Mouse (Mus musculus) CH12.LX (cell line): Measurements from ENCODE around the gene Pigl. TPM values are rescaled to one million over a fixed set of nuclear protein-coding genes. Genes with fewer than 3 reads are reported as not detected.

Source experiments
- DNase-seq: peaks from one replicate; pipeline ENCODE4 v3.0.0-alpha.2; 2013; ENCODE audit errors: extremely low read depth
- H3K27ac ChIP-seq: 2 replicates; pipeline ENCODE4 v1.5.1; 2012; ENCODE audit warnings: low read depth, mild to moderate bottlenecking, control low read depth, moderate library complexity; ENCODE audit not compliant: insufficient read depth
- H3K27me3 ChIP-seq: replicated peaks from 2 replicates; pipeline ENCODE3; 2012; ENCODE audit warnings: inconsistent platforms
- H3K36me3 ChIP-seq, 2 experiments: replicated peaks in 1 of 2; 2 replicates each; pipeline versions ENCODE3 to v1.6.1; 2012; ENCODE audit warnings: inconsistent platforms in 1 of 2, low read length in 1 of 2, mild to moderate bottlenecking in 1 of 2, mixed read lengths in 1 of 2, moderate library complexity in 1 of 2; ENCODE audit not compliant: control insufficient read depth in 1 of 2, insufficient read depth in 1 of 2
- H3K4me1 ChIP-seq, 2 experiments: 2 replicates each; pipeline ENCODE4 v1.6.1; 2012; ENCODE audit warnings: inconsistent platforms in 1 of 2, moderate library complexity in 1 of 2; ENCODE audit not compliant: insufficient read depth in 2 of 2, control insufficient read depth in 1 of 2
- H3K4me2 ChIP-seq: 2 replicates; pipeline ENCODE4 v1.6.1; 2012; ENCODE audit warnings: low read depth, mild to moderate bottlenecking, control low read depth; ENCODE audit not compliant: poor library complexity, insufficient read depth, severe bottlenecking
- H3K4me3 ChIP-seq, 3 experiments: fragments of 150-350 bp in 1 of 3; sonication (generic) in 1 of 3; replicated peaks in 1 of 3; 2 replicates each; pipeline versions ENCODE3 to v1.5.1; 2011 to 2012; ENCODE audit warnings: low read depth in 2 of 3, low read length in 2 of 3, mild to moderate bottlenecking in 2 of 3, moderate library complexity in 2 of 3, control low read depth in 1 of 3, improper control_type of control experiment in 1 of 3, inconsistent platforms in 1 of 3, mixed read lengths in 1 of 3; ENCODE audit not compliant: poor library complexity in 1 of 3
- H3K79me2 ChIP-seq: replicated peaks from 2 replicates; pipeline ENCODE4 v1.6.1; 2012; ENCODE audit warnings: mild to moderate bottlenecking, moderate library complexity; ENCODE audit not compliant: control insufficient read depth, poor library complexity, insufficient read depth, severe bottlenecking; ENCODE audit errors: extremely low read depth
- H3K9ac ChIP-seq: 2 replicates; pipeline ENCODE4 v1.6.1; 2012; ENCODE audit warnings: low read depth, mild to moderate bottlenecking, control low read depth, moderate library complexity; ENCODE audit not compliant: insufficient read depth
- H3K9me3 ChIP-seq: replicated peaks from 2 replicates; pipeline ENCODE3; 2012; ENCODE audit warnings: low read length, inconsistent platforms, mixed read lengths
- CHD1 ChIP-seq: IDR thresholded peaks from 2 replicates; pipeline ENCODE4 v1.6.1; 2012; ENCODE audit warnings: low read depth, low read length, improper control_type of control experiment, inconsistent platforms
- ELF1 ChIP-seq: IDR thresholded peaks from 2 replicates; pipeline ENCODE4 v1.6.1; 2014; ENCODE audit warnings: low read depth, mild to moderate bottlenecking, inconsistent platforms, low read length, improper control_type of control experiment
- EP300 ChIP-seq: IDR thresholded peaks from 2 replicates; pipeline ENCODE4 v1.6.1; 2011; ENCODE audit warnings: low read length, improper control_type of control experiment
- IRF4 ChIP-seq: IDR thresholded peaks from 2 replicates; pipeline ENCODE4 v1.6.1; 2014; ENCODE audit warnings: low read depth, mild to moderate bottlenecking, inconsistent platforms, low read length, improper control_type of control experiment
- MXI1 ChIP-seq: IDR thresholded peaks from 2 replicates; pipeline ENCODE4 v1.6.1; 2011; ENCODE audit warnings: mild to moderate bottlenecking, low read depth, low read length, improper control_type of control experiment
- MYC ChIP-seq: IDR thresholded peaks from 2 replicates; pipeline ENCODE4 v1.6.1; 2011; ENCODE audit warnings: low read depth, mild to moderate bottlenecking, improper control_type of control experiment, low read length
- NELFE ChIP-seq: IDR thresholded peaks from 2 replicates; pipeline ENCODE4 v1.6.1; 2011; ENCODE audit warnings: low read depth, low read length, improper control_type of control experiment
- NRF1 ChIP-seq: IDR thresholded peaks from 2 replicates; pipeline ENCODE4 v1.6.1; 2014; ENCODE audit warnings: low read depth, mild to moderate bottlenecking, inconsistent platforms, low read length, improper control_type of control experiment, moderate library complexity
- POLR2A ChIP-seq: IDR thresholded peaks from 2 replicates; pipeline ENCODE4 v1.6.1; 2011; ENCODE audit warnings: low read depth, mild to moderate bottlenecking, improper control_type of control experiment, low read length
- TBP ChIP-seq: conservative IDR thresholded peaks from 2 replicates; pipeline ENCODE4 v1.6.1; 2011; ENCODE audit warnings: low read depth, low read length, improper control_type of control experiment
- TCF12 ChIP-seq: IDR thresholded peaks from 2 replicates; pipeline ENCODE4 v1.6.1; 2014; ENCODE audit warnings: low read depth, mild to moderate bottlenecking, inconsistent platforms, low read length, improper control_type of control experiment
- UBTF ChIP-seq: IDR thresholded peaks from 2 replicates; pipeline ENCODE4 v1.6.1; 2012; ENCODE audit warnings: low read depth, mild to moderate bottlenecking, inconsistent platforms, low read length, improper control_type of control experiment, moderate library complexity
- USF2 ChIP-seq: conservative IDR thresholded peaks from 2 replicates; pipeline ENCODE4 v1.6.1; 2011; ENCODE audit warnings: low read depth, low read length, improper control_type of control experiment
- ZKSCAN1 ChIP-seq: IDR thresholded peaks from 2 replicates; pipeline ENCODE4 v1.6.1; 2012; ENCODE audit warnings: low read depth, inconsistent platforms, low read length, improper control_type of control experiment, borderline replicate concordance
- ZMIZ1 ChIP-seq: IDR thresholded peaks from 2 replicates; pipeline ENCODE4 v1.6.1; 2012; ENCODE audit warnings: low read depth, mild to moderate bottlenecking, inconsistent platforms, low read length, improper control_type of control experiment
- dilution Hi-C: fragments of 300-500 bp; cut with MboI; formaldehyde crosslinking; loops from 2 replicates; pipeline ENCODE4 v1.14.3; 2020; ENCODE audit warnings: low sequenced_read_pairs; ENCODE audit not compliant: extremely low pct_unique_long_range_greater_than_20kb, extremely low pct_ligation_motif_present
- in situ Hi-C: fragments of 300-500 bp; cut with MboI; formaldehyde crosslinking; loops from 3 replicates; pipeline ENCODE4 v1.14.3; 2019; ENCODE audit warnings: low sequenced_read_pairs, low pct_ligation_motif_present, low pct_unique_long_range_greater_than_20kb, mixed read lengths
- polyA plus RNA-seq: library from polyadenylated mRNA; unstranded; fragments of >175 nt; gene quantifications from 2 replicates; pipeline ENCODE4 v1.2.1, GENCODE M21; 2012; ENCODE audit warnings: low read depth; ENCODE audit not compliant: insufficient read length
- total RNA-seq, 2 experiments: library from RNA; depleted of rRNA; stranded (reverse); fragments of 300-350 nt in 1 of 2; fragments of >200 nt in 1 of 2; gene quantifications; 2 replicates each; pipeline ENCODE4 v1.2.3; 2012 to 2014

Gene Pigl
- total and polyA plus RNA-seq, 3 experiments = 4.4 to 9.1 (median 5.6) TPM

DNA sequence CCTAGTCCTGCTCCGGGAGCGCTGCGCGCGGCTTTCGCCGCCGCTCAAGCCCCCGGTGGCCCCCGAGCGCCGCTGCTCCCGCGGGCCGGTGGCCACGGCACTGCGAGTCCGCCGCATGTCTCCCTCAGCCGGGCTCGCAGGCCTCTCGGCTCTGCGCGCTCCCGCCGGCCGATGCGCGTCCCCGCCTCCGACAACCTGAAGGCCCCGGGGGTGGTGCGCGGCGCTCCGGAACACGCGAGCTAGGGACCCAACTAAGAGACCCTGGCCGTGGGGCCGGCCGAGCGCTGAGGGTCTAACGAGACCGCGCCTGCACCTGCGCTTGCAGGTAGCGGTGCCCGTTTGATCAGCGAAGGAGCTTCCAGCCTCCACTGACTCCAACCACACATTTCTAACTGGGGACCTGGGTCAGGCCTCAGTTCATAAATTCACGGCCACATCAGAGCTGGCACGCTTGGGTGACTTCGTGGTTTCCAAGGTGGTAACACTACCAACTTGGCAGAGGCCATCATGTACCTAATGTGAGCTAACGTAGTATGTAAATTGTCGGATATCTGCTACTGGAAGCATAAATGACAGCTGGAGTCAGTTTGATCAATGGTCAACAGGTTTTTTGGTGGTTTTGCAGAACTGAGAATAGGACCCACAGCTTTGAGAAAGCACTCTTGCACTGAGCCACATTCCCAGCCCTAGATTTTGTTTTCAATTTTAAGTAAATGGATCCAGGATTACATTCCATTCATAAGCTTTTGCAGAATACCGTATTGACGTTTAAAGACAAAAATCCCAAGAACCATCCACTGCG, 81.0 kb downstream of the Pigl start, which contains the start of gene Cenpv:
TSS of gene Cenpv (minus strand) at position 173 of the 802 bp plus-strand sequence.
- dilution Hi-C loops (no loop called here), in situ Hi-C loops (no loop called here)
- peaks cover 10 to 31% of the 10 kb centered on the region in 2 experiments for H3K4me1 ChIP-seq
- peaks cover 4% of the 10 kb centered on the region in 2 experiments for H3K36me3 ChIP-seq
- H3K4me2 ChIP-seq = peak within 1 kb of the TSS; percentile 39
- H3K9me3 ChIP-seq = no peaks in the 10 kb centered on the region
- peak; percentile 45 for DNase-seq
- peaks cover 19% of the 10 kb centered on the region for H3K79me2 ChIP-seq
- peak within 1 kb of the TSS; percentile 80 for H3K9ac ChIP-seq
- H3K27me3 ChIP-seq = peaks cover 29% of the 10 kb centered on the region
- H3K27ac ChIP-seq = peak within 1 kb of the TSS; percentile 40
- peak within 1 kb of the TSS; percentile 56 to 81 (median 68) for H3K4me3 ChIP-seq
- TF ChIP-seq ZMIZ1 (peak; percentile 35), NRF1 (peak; percentile 23), CHD1 (no peak), TCF12 (peak; percentile 60), NELFE (peak; percentile 74), ZKSCAN1 (no peak), EP300 (peak; percentile 53), MXI1 (no peak), POLR2A (peak; percentile 78; the same call in 1 of the 2 replicates), UBTF (peak; percentile 83), TBP (0 out of 2 replicates have a peak, but pooled peaks have one; percentile 43), IRF4 (peak; percentile 68; the same call in 1 of the 2 replicates), USF2 (no peak), MYC (0 out of 2 replicates have a peak, but pooled peaks have one; percentile 10)

DNA sequence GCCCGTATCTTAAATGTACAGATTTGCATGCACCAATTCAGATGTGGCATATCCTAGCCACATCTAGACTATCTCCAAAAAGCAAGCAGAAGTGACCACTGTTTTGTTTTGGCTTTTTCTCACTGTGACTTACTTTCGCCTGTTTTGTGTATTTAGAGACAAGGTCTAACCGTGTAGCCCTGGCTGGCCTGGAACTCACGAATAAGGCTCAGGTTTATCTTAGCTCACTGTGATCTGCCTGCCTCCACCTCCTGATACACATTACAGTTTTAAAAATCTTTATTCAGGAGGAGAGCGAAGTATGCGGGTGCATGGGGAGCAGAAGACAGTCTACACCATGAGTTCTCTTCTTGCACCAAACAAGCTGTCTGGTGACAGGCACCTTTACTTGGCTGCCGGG, 81.9 kb downstream of the Pigl start:
- H3K79me2 ChIP-seq = peaks cover 19% of the 10 kb centered on the region
- H3K4me1 ChIP-seq = peaks cover 10 to 31% of the 10 kb centered on the region in 2 experiments
- H3K36me3 ChIP-seq = peaks cover 4 to 6% of the 10 kb centered on the region in 2 experiments
- no peak overlapping the region for H3K4me2 ChIP-seq
- in situ Hi-C loops = no loop called here
- H3K4me3 ChIP-seq = no peak overlapping the region
- no peak for DNase-seq
- H3K9me3 ChIP-seq = no peaks in the 10 kb centered on the region
- peaks cover 29% of the 10 kb centered on the region for H3K27me3 ChIP-seq
- TF ChIP-seq MXI1 (0 out of 2 replicates have a peak, but pooled peaks have one; percentile 20), ELF1 (no peak)
- dilution Hi-C loops = no loop called here
- H3K9ac ChIP-seq = no peak overlapping the region
- no peak overlapping the region for H3K27ac ChIP-seq
